Mouse (Mus musculus) CD4-positive, CD25-positive, alpha-beta regulatory T cell, adult 4 months (primary cell): Measurements from ENCODE around the gene D2hgdh. TPM values are rescaled to one million over a fixed set of nuclear protein-coding genes. Genes with fewer than 3 reads are reported as not detected.
"Not testable (repeated sequence)": the region's sequence is repeated elsewhere in the genome, so short reads cannot be mapped to it uniquely, and the experiment has no call there.

Experiments used
- ATAC-seq: one replicate; pipeline ENCODE4 v1.8.0; 2017
- polyA plus RNA-seq, 2 experiments: library from polyadenylated mRNA; unstranded; fragments of 100-300 nt; shearing (Covaris generic); gene quantifications; one replicate each; pipeline ENCODE4 v1.2.1; 2017

Gene D2hgdh
- polyA plus RNA-seq, 2 experiments from 2014 or later = 24.5 to 37.2 TPM

- peak; percentile 84 for ATAC-seq
Measured at GRCm38 (mm10) chr1:93832754-93833360, 8.1 kb downstream of the D2hgdh start.

- ATAC-seq = no peak
Measured at GRCm38 (mm10) chr1:93834671-93835150, 10.0 kb downstream of the D2hgdh start.

GRCm38 (mm10) chr1:93835211-93835610 lies 10.5 kb downstream of the D2hgdh start:
- no peak for ATAC-seq

GRCm38 (mm10) chr1:93835876-93836531 lies 11.3 kb downstream of the D2hgdh start:
- ATAC-seq = no peak

- no peak for ATAC-seq
Measured at GRCm38 (mm10) chr1:93836532-93836913, 11.8 kb downstream of the D2hgdh start.

GRCm38 (mm10) chr1:93837335-93837734 lies 12.6 kb downstream of the D2hgdh start:
- ATAC-seq = no peak

- not testable (repeated sequence) for ATAC-seq
Measured at GRCm38 (mm10) chr1:93838569-93838968, 13.9 kb downstream of the D2hgdh start.

GRCm38 (mm10) chr1:93845766-93846366 lies 21.2 kb downstream of the D2hgdh start:
- peak; percentile 60 for ATAC-seq

GRCm38 (mm10) chr1:93855790-93856189 lies 31.1 kb downstream of the D2hgdh start:
- ATAC-seq = not testable (repeated sequence)

GRCm38 (mm10) chr1:93857370-93857769 lies 32.7 kb downstream of the D2hgdh start:
- no peak for ATAC-seq

GRCm38 (mm10) chr1:93857991-93858390 lies 33.3 kb downstream of the D2hgdh start:
- no peak for ATAC-seq

- no peak for ATAC-seq
Measured at GRCm38 (mm10) chr1:93859619-93860018, 34.9 kb downstream of the D2hgdh start.

- ATAC-seq = not testable (repeated sequence)
Measured at GRCm38 (mm10) chr1:93861048-93861447, 36.3 kb downstream of the D2hgdh start, which contains the start of gene Gal3st2. Gene Gal3st2, plus strand, starts transcription at chr1:93861306.

GRCm38 (mm10) chr1:93871594-93872105 lies 46.9 kb downstream of the D2hgdh start:
- not testable (repeated sequence) for ATAC-seq

- ATAC-seq = not testable (repeated sequence)
Measured at GRCm38 (mm10) chr1:93874405-93874804, 49.7 kb downstream of the D2hgdh start.

- not testable (repeated sequence) for ATAC-seq
Measured at GRCm38 (mm10) chr1:93881778-93882177, 57.1 kb downstream of the D2hgdh start.

- not testable (repeated sequence) for ATAC-seq
Measured at GRCm38 (mm10) chr1:93890936-93891335, 66.2 kb downstream of the D2hgdh start.

GRCm38 (mm10) chr1:93897395-93897794 lies 72.7 kb downstream of the D2hgdh start:
- ATAC-seq = not testable (repeated sequence)

GRCm38 (mm10) chr1:93901291-93901690 lies 76.6 kb downstream of the D2hgdh start:
- not testable (repeated sequence) for ATAC-seq
